Mouse (Mus musculus): Measurements from ENCODE around the gene Hs3st4. TPM values are rescaled to one million over a fixed set of nuclear protein-coding genes. Genes with fewer than 3 reads are reported as not detected.

Hs3st4 gene
- polyA plus RNA-seq, 1 experiment: 2.3 TPM

- no peak overlapping the region for H3K27ac ChIP-seq (ENCODE audit: control insufficient read depth, insufficient read depth, low read depth, low read length)
- H3K27me3 ChIP-seq (ENCODE audit: control insufficient read depth, insufficient read depth, low read length): no peaks in the 10 kb centered on the region
- no peak for TF ChIP-seq CTCF (IDR thresholded peaks at IDR 0.05; ENCODE audit: control insufficient read depth, insufficient read depth, insufficient replicate concordance, low read depth, low read length)
- TF ChIP-seq POLR2A (IDR thresholded peaks at IDR 0.05; ENCODE audit: control insufficient read depth, low read depth, low read length): no peak
- no peaks in the 10 kb centered on the region for H3K36me3 ChIP-seq (ENCODE audit: control insufficient read depth, insufficient read depth, low read length)
- H3K4me1 ChIP-seq (ENCODE audit: control insufficient read depth, insufficient read depth, low read length): peaks cover 2% of the 10 kb centered on the region; the same call in 1 of the 2 replicates
- no peak overlapping the region for H3K4me3 ChIP-seq (ENCODE audit: control insufficient read depth, low read depth, low read length)
Measured at GRCm38 (mm10) chr7:124131312-124131711, 148.6 kb downstream of the Hs3st4 start.

GRCm38 (mm10) chr7:124136133-124136532 is 153.5 kb downstream of the Hs3st4 start:
- no peak for TF ChIP-seq CTCF (IDR thresholded peaks at IDR 0.05; ENCODE audit: control insufficient read depth, insufficient read depth, insufficient replicate concordance, low read depth, low read length)
- TF ChIP-seq POLR2A (IDR thresholded peaks at IDR 0.05; ENCODE audit: control insufficient read depth, low read depth, low read length): no peak
- Histone ChIP-seq H3K27ac (ENCODE audit: control insufficient read depth, insufficient read depth, low read depth, low read length) (no peak overlapping the region), H3K27me3 (ENCODE audit: control insufficient read depth, insufficient read depth, low read length) (no peaks in the 10 kb centered on the region), H3K36me3 (ENCODE audit: control insufficient read depth, insufficient read depth, low read length) (no peaks in the 10 kb centered on the region), H3K4me1 (ENCODE audit: control insufficient read depth, insufficient read depth, low read length) (peaks cover 2% of the 10 kb centered on the region; the same call in 1 of the 2 replicates), H3K4me3 (ENCODE audit: control insufficient read depth, low read depth, low read length) (no peak overlapping the region)

- no peak overlapping the region for H3K4me3 ChIP-seq (ENCODE audit: control insufficient read depth, low read depth, low read length)
- TF ChIP-seq POLR2A (IDR thresholded peaks at IDR 0.05; ENCODE audit: control insufficient read depth, low read depth, low read length) (no peak), CTCF (IDR thresholded peaks at IDR 0.05; ENCODE audit: control insufficient read depth, insufficient read depth, insufficient replicate concordance, low read depth, low read length) (no peak)
- H3K27ac ChIP-seq (ENCODE audit: control insufficient read depth, insufficient read depth, low read depth, low read length): no peak overlapping the region
- no peaks in the 10 kb centered on the region for H3K36me3 ChIP-seq (ENCODE audit: control insufficient read depth, insufficient read depth, low read length)
- H3K4me1 ChIP-seq (ENCODE audit: control insufficient read depth, insufficient read depth, low read length): no peaks in the 10 kb centered on the region
- H3K27me3 ChIP-seq (ENCODE audit: control insufficient read depth, insufficient read depth, low read length): no peaks in the 10 kb centered on the region
Measured at GRCm38 (mm10) chr7:124141229-124141628, 158.6 kb downstream of the Hs3st4 start.

GRCm38 (mm10) chr7:124150901-124151300 is 168.2 kb downstream of the Hs3st4 start:
- Histone ChIP-seq H3K27ac (ENCODE audit: control insufficient read depth, insufficient read depth, low read depth, low read length) (no peak overlapping the region), H3K27me3 (ENCODE audit: control insufficient read depth, insufficient read depth, low read length) (no peaks in the 10 kb centered on the region), H3K4me1 (ENCODE audit: control insufficient read depth, insufficient read depth, low read length) (no peaks in the 10 kb centered on the region), H3K4me3 (ENCODE audit: control insufficient read depth, low read depth, low read length) (no peak overlapping the region), H3K36me3 (ENCODE audit: control insufficient read depth, insufficient read depth, low read length) (no peaks in the 10 kb centered on the region)
- no peak for TF ChIP-seq POLR2A (IDR thresholded peaks at IDR 0.05; ENCODE audit: control insufficient read depth, low read depth, low read length)
- no peak for TF ChIP-seq CTCF (IDR thresholded peaks at IDR 0.05; ENCODE audit: control insufficient read depth, insufficient read depth, insufficient replicate concordance, low read depth, low read length)

- Histone ChIP-seq H3K27ac (ENCODE audit: control insufficient read depth, insufficient read depth, low read depth, low read length) (no peak overlapping the region), H3K4me3 (ENCODE audit: control insufficient read depth, low read depth, low read length) (no peak overlapping the region), H3K4me1 (ENCODE audit: control insufficient read depth, insufficient read depth, low read length) (no peaks in the 10 kb centered on the region), H3K36me3 (ENCODE audit: control insufficient read depth, insufficient read depth, low read length) (no peaks in the 10 kb centered on the region), H3K27me3 (ENCODE audit: control insufficient read depth, insufficient read depth, low read length) (no peaks in the 10 kb centered on the region)
- no peak for TF ChIP-seq CTCF (IDR thresholded peaks at IDR 0.05; ENCODE audit: control insufficient read depth, insufficient read depth, insufficient replicate concordance, low read depth, low read length)
- no peak for TF ChIP-seq POLR2A (IDR thresholded peaks at IDR 0.05; ENCODE audit: control insufficient read depth, low read depth, low read length)
Measured at GRCm38 (mm10) chr7:124163301-124163700, 180.6 kb downstream of the Hs3st4 start.

- Histone ChIP-seq H3K4me1 (ENCODE audit: control insufficient read depth, insufficient read depth, low read length) (no peaks in the 10 kb centered on the region), H3K4me3 (ENCODE audit: control insufficient read depth, low read depth, low read length) (no peak overlapping the region), H3K27ac (ENCODE audit: control insufficient read depth, insufficient read depth, low read depth, low read length) (no peak overlapping the region), H3K36me3 (ENCODE audit: control insufficient read depth, insufficient read depth, low read length) (no peaks in the 10 kb centered on the region), H3K27me3 (ENCODE audit: control insufficient read depth, insufficient read depth, low read length) (no peaks in the 10 kb centered on the region)
- TF ChIP-seq POLR2A (IDR thresholded peaks at IDR 0.05; ENCODE audit: control insufficient read depth, low read depth, low read length): no peak
- TF ChIP-seq CTCF (IDR thresholded peaks at IDR 0.05; ENCODE audit: control insufficient read depth, insufficient read depth, insufficient replicate concordance, low read depth, low read length): no peak
Measured at GRCm38 (mm10) chr7:124166229-124166628, 183.6 kb downstream of the Hs3st4 start.

- Histone ChIP-seq H3K36me3 (ENCODE audit: control insufficient read depth, insufficient read depth, low read length) (no peaks in the 10 kb centered on the region), H3K4me3 (ENCODE audit: control insufficient read depth, low read depth, low read length) (no peak overlapping the region), H3K27ac (ENCODE audit: control insufficient read depth, insufficient read depth, low read depth, low read length) (no peak overlapping the region), H3K27me3 (ENCODE audit: control insufficient read depth, insufficient read depth, low read length) (no peaks in the 10 kb centered on the region), H3K4me1 (ENCODE audit: control insufficient read depth, insufficient read depth, low read length) (no peaks in the 10 kb centered on the region)
- no peak for TF ChIP-seq CTCF (IDR thresholded peaks at IDR 0.05; ENCODE audit: control insufficient read depth, insufficient read depth, insufficient replicate concordance, low read depth, low read length)
- no peak for TF ChIP-seq POLR2A (IDR thresholded peaks at IDR 0.05; ENCODE audit: control insufficient read depth, low read depth, low read length)
Measured at GRCm38 (mm10) chr7:124168796-124169195, 186.1 kb downstream of the Hs3st4 start.

GRCm38 (mm10) chr7:124170001-124170400 is 187.3 kb downstream of the Hs3st4 start:
- H3K4me3 ChIP-seq (ENCODE audit: control insufficient read depth, low read depth, low read length): no peak overlapping the region
- H3K36me3 ChIP-seq (ENCODE audit: control insufficient read depth, insufficient read depth, low read length): no peaks in the 10 kb centered on the region
- no peak overlapping the region for H3K27ac ChIP-seq (ENCODE audit: control insufficient read depth, insufficient read depth, low read depth, low read length)
- TF ChIP-seq POLR2A (IDR thresholded peaks at IDR 0.05; ENCODE audit: control insufficient read depth, low read depth, low read length) (no peak), CTCF (IDR thresholded peaks at IDR 0.05; ENCODE audit: control insufficient read depth, insufficient read depth, insufficient replicate concordance, low read depth, low read length) (no peak)
- no peaks in the 10 kb centered on the region for H3K4me1 ChIP-seq (ENCODE audit: control insufficient read depth, insufficient read depth, low read length)
- H3K27me3 ChIP-seq (ENCODE audit: control insufficient read depth, insufficient read depth, low read length): no peaks in the 10 kb centered on the region

Data from testis, adult 2 months (tissue).